Mouse (Mus musculus) adipocyte (in vitro differentiated cells): ENCODE measurements around the gene Epx.
A peak's percentile ranks its signal among the peaks of the same experiment; 100 is the strongest.
"Not testable (repeated sequence)": the region's sequence is repeated elsewhere in the genome, so short reads cannot be mapped to it uniquely, and the experiment has no call there.

Source experiments
- DNase-seq: peaks from one replicate; pipeline ENCODE4 v3.0.0-alpha.2; 2016; ENCODE audit warnings: low spot score

Epx gene

DNA sequence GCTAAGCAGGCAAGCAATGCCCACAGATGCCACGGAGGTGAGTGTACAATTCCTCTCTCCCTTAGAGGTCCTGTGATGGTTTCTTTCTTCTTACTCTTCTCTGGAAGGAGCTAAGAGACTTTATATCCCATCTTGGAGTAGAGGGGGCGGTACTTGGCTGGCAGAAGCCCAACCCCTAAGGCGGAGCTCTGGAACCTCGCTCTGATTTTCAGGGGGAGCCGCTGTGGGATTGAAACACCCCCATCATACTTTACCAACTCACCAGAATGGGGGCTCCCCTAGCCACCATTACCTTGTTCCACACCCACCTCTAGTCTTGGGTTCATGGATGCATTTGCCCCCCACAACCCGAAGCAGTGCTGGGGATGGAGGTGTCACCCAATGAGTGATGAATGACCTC, at the start of gene Epx:
Epx (minus strand) TSS at position 101 of the 400 bp plus-strand sequence.
- DNase-seq: no peak

DNA sequence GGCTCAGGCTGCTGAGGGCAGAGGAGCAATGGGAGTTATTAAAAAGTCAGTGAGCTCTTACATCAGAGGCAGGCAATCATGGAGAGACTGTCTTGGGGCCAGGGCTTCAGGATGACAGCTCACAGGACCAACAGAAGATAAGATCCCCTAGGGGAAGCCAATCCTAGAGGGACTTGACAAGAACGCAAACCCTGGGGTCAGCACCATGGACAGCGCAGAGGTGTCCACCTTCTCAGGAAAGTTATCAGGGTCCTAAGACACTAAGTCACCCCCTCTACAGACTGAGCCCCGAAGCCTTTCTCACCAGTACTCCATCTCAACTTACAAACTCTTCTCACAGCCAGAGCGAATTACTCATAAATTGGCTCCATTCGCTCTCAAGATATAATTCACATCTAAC, 45.6 kb upstream of the Epx start, which contains the start of gene Olfr464:
Olfr464 (minus strand) TSS at position 2 of the 400 bp plus-strand sequence.
- DNase-seq: no peak

DNA sequence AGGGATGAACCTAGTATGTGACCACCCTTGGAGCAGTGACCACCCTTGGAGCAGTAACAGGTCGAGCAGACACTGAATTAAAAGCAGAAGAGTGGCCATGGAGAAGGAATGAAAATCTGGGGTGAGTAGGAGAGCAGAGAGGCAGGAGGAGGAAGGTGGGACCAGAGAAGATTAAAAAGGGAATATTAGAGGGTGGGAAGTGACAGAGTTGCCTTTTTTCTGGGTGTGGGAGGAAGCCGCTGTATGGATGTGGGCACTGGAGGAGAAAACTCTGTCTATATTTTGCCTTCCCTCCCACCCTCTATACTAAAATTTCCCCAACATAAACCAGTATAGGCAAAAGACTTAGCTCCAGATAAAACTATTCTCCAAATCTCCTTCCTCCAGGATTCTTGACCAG, 45.0 kb upstream of the Epx start:
- DNase-seq: no peak

DNA sequence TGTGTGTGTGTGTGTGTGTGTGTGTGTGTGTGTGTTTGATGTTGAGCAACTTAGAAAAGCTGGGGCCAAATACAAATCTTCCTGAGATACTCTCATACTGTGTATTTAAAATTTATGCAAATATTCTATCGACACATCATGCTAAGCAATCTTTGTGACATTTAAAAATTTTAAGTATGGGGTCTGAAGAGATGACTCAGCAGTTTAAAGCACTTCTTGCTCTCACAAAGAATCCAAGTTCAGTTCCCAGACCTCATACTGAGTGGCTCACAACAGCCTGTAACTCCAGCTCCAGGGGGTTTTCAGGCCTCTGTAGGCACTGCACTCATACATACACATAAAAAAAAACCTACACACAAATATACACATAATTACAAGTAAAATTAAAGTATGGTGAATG, 40.7 kb upstream of the Epx start:
- DNase-seq: no peak

DNA sequence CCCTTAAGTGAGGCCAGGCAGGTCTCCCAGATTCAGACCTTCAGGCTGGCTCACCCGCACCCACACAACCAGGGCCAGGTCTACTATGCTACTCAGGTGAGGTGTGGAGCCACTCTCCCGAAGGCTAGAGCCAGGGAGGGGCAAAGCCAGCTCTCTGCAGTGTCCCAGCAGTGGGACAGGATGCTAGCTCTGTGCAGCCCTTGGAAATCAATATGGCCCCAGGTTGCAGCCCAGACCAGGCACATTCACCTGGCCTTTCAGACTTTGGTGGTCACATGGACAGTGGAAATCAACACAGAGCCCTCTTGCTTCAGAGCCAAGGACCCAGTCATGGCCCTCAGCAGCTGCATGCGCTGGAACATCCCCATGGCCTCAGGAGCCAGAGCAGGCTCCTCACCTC, 29.0 kb upstream of the Epx start:
- DNase-seq: no peak

DNA sequence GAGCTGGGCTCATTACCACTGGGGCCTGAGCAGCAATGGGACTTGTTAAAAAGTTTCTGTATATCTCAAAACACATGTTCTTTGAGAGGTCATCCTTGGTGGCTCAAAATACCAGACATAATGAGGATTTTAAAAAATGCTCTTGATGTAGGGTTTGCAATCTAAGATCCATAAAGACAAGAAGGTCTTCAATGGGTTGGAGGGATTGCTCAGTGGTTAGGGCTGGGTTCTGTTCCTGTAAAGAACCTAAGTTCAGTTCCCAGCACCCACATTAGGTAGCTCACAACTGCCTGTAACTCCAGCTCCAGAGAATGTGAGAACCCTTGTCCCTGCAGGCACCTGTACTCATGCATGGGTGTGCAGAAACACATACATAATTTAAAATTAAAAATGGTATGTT, 22.0 kb upstream of the Epx start, which contains the start of gene Olfr463:
Olfr463 (minus strand) TSS at position 101 of the 400 bp plus-strand sequence.
- DNase-seq: no peak

DNA sequence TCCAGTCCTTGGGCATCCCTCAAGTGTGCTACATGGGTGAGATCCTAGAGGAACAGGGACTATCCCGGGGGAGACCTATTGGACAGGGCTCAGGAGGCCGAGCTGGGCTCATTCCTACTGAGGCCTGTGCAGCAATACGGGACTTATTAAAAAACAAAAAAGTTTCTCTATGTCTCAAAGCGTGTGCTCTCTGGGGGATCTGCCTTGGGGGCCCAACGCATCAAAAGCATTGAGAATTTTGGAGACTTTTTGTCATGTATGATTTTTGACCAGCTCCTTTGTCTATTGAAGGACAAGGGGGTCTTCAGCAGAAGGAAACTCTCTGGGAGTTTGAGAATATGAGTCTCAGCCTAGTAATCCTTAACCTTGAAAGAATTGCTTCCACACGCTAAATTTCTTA, 16.8 kb upstream of the Epx start, which contains the start of gene Olfr462:
Olfr462 (minus strand) TSS at position 101 of the 400 bp plus-strand sequence.
- DNase-seq: no peak

DNA sequence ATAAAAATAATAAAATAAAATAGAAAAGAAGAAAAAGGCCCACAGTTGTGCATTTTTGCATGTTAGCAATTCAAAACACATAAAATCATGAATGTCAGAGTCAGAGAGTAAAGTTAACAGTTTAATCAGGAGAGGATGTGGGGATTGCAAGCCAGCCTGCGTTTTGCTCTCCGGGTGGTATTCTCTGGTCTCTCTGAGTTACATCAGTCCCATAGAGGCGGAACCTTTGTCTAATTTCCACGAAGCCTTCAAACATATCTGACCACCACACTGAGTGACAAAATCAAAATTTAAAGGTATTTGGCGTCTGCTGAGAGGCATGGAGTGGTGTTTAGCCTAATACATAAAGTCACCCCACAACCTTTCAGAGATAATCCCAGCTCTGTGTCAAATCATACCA, 9.5 kb upstream of the Epx start:
- DNase-seq: no peak

DNA sequence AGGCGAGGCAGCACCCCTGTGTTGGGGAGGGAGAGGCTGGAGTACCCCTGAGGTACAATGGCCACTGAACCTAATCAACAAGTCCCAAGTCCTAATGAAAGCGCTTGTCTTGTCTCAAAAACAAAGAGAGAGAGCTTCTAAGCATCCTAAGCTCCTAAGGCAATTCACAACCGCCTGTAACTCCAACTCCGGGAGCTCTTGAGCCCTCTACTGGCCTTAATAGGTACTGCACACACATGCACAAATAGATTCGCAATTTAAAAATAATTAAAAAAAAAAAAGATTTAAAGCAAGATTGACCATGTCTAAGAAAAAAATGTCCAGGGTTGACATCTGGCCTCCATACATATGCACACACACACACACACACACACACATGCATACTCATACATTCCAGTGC, 8.2 kb upstream of the Epx start:
- no peak for DNase-seq

DNA sequence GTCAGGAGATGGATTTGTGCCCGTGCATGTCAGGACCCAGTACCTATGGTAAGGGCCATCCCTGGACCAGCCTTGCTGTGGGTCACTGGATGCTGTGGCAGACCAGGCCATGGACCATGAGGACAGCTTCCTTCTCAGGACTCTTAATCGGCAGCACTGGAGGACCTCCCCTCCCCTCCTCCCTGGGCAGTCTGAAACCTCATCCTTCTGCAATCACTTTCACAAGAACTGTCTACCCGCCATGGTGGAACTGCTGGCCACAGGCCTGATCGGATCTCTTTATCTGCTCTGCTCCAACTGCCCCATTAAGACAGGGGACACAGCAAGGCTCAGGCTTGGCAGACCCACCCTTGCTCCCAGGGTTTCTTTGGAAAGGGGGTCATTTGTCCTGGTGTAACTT, 6.4 kb upstream of the Epx start:
- DNase-seq: no peak

DNA sequence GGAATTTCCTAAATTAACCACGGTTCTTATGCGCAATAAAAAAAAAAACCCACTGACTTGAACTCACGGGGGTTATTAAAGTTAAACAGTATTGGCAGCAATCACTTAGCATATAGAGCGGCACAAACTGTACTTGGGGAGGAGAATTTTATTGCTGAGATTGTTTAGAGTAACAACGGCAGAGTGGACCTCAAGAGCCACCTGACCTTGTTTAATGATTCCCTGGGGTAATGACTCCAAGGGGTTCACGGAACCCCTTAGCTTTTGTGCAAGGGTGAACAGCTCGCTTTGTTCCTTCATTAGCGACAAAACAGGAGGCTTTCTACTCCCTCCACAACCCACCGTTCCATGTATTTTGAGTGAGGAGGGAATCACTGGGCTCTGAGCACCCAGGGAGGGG, 4.5 kb upstream of the Epx start:
- no peak for DNase-seq

DNA sequence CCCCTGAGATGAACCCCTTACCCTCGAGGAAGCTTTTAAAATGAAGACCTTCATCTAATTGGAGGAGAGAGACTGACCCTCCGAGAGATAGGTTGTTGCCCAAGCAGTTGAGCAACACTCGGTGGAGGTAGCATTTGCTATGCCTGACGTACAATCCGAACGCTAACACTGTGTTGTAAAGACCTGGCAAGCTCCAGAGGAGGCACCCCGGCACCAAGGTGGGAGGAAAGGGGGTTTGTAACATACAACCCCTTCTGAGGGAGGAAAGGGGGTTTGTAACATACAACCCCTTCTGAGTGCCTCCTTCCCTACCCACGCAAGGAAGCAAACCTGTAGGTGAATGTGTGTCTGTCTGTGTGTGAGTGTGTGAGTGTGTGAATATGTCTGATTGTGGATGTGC, 3.6 kb downstream of the Epx start:
- no peak for DNase-seq

DNA sequence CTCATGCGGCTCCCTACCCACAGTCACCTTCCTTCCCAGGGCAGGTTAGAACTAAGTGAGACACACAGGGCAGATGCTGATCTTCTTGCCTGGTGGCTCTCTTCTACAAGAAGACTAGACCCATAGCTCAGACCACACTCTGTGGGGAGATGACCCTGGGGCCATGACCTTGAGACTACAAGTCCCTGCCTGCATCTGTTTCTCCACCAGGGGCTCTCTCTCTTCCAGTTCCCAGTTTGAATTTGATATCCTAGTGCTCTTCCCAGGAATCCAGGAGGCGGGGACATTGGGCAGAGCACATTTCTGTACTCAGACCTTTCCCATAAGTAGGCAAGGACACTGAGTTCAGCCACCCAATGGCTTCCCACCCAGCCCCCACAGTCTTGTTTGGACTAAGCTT, 5.2 kb downstream of the Epx start:
- no peak for DNase-seq

DNA sequence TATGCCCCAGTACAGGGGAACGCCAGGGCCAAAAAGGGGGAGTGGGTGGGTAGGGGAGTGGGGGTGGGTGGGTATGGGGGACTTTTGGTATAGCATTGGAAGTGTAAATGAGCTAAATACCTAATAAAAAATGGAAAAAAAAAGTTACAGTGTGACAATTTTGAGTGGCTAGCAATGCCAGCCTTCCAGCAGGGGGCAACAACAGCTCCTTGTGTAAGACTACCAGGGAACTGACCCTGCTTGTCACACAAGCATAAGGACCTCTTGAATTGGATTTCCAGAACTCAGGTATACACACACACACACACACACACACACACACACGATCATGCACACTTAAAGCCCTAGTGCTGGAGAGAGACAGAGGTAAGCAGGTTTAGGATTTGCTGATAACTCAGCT, 8.4 kb downstream of the Epx start:
- not testable (repeated sequence) for DNase-seq

DNA sequence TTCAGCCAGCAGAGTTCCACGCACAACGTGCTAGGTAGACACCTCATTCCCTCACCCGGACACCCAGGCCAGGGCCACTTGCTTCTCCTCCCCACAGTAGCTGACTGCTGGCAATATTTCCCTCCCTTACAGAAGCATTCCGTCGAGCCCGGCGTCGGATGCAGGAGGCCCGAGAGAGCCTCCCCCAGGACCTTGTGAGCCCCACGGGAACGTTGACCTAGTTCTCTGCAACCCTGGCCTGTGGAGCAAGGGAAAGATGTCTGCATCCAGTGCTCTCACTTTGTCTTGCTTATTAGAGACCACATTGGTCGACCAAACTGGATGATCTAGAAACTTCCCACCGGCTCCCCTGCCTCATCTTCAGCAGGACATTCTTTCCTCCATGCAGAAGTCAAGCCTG, 12.5 kb downstream of the Epx start:
- no peak for DNase-seq

DNA sequence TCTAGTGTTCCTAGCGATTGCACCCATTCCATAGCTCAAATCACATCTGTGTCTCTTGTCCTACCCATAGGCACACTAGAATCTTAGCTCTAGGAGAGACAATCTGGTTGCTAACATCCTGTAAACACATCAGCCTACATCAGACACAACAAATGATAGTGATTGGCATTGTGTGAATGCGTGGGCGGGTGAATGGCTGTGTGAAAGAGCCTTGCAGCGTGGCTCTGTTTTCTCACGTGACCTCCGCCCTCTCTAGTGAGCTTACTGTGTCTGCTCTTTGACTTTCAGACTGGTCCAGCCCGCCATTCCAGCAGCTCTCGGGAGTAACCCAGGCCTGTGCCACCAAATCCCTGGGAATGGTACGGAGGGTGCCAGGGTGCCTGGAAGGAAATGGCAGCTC, 14.9 kb downstream of the Epx start:
- no peak for DNase-seq

DNA sequence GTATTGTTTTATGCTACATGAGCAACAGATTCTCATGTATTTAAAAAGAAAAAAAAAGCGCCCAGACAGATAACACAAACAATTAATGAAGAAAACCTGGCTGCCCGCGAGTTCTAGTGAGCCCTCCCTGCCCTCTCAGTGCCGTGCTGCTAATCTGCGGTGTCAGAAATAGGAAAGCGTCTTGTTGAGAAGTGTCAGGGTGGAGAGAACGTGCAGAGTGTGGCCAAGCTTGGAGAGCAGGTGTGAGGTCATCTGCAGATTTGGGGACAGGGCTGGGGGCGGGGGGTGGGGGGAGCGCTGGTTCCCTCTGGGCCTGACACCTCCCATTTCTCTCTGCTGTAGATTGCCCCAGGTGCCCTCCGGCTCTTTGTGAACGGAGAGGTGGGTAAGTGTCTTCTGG, 16.1 kb downstream of the Epx start:
- DNase-seq: no peak

DNA sequence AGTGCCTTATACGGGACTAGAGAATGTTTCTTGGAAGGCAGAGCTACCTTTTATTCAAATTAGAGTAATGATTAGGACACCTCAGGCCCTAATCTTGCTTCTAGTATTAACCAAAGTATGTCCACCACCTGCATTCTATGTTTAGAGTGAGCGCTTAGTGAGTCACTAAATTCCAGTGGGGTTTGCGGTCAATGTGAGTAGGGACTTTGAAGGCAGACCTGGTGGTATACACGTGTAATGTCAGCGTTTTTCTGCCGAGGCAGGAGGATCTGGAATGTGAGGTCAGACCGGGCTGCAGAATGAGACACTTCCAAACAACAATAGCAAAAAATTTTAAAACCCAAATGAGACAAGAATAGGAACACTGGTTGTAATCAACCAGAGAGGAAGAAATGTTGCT, 20.8 kb downstream of the Epx start:
- no peak for DNase-seq

DNA sequence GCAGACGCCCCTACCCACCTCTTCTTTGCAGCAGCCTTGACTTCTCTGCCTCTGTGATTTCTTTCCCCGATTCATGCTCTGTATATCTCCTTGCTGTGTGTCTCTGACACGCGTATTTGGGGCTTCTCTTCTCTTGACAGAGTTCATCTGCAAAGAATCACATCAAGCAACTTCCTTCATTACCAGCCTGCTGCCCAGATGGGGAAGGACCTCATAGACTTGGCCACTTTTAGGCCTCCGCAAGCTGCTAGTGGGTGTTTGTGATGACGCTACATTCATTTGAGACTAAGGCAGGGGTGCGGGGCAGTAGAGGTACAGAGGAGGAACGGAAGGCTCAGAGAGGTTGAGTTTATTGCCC, 21.8 kb downstream of the Epx start:
- no peak for DNase-seq

DNA sequence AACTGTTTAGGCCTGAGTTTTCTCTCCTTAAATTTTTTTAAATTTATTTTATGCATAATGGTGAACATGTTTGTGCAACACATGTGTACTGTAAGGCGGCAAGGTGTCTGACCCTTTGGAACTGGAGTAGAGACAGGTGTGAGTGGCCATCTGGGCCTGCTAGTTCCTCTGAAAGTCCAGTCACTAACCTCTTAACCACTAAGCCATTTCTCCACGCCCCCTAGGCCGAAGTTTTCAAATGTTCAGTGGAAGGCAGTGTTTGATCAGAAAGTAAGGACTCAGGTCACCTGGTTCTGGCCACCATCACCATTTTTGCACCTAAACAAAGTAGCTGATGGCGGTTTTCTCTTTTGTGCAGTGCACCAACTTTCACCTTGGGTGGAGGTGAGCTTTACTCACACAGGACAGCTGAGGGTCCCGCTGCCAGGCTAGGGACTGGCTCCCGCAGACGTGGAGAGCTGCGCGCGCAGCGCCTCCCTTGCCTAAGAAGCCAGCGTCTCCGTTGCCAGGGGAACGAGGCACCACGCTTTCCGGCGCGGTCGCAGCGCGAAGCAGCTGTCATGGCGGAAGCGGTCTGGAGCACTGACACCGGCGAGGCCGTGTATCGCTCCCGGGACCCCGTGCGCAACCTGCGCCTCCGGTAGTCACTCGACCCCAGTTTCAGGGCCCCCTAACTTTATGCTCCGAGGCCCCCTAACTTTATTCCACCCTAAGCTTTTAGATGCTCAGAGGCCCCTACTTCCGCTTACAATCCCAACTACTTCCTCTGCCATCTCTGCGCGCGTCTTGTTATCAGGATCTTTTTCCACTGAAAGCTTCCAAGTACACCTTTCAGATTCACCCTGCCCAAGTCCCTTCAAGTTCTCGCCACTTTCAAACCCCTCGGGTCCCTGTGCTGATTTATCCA, 22.4 kb downstream of the Epx start, which contains the start of gene Mks1:
Mks1 (plus strand) TSS at position 526 of the 907 bp plus-strand sequence.
- DNase-seq: peak; percentile 86

DNA sequence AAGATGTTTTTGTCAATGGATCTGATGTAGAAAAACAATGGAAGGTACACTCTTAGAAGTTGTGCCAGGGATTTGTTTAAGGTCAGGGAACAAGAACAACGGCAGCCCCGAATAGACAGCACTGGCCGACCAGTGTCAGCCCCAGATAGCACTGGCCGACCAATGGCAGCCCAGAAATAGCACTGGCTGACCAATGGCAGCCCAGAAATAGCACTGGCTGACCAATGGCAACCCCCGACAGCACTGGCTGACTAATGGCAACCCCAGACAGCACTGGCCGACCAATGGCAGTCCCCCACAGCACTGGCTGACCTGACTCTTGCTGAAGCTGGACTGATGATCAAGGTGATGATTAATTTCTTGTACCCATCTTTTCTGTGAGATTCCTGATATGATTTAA, 27.5 kb downstream of the Epx start:
- DNase-seq: no peak

DNA sequence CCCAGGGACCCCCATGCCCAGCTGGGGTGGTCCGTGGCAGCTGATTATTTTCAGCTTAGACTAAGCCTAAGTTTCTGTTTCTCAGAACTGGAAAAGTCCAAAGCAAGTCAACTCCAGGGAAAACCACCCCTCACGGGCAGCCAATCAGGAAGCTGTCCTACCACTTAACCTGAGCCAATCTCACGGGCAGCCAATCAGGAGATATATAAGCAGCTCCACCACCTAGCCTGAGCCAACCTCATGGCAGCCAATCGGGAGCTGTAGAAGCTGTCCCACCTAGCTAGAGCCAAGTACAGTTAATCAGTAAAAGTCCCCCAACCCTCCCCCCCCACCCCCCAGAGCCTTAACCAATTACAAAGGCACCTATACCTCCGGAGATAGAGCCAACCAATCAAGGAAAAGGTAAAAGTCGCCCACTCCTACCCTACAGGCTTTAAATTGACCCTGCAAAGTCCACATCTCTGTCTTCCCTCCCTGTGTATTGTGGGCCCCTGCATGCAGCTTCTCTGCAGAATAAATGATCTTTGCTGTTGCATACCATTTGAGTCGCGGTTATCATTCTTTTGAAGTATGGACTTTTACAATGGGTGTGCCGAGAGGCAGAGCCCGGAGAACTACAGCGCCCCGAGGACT, 28.3 kb downstream of the Epx start:
- DNase-seq: no peak

DNA sequence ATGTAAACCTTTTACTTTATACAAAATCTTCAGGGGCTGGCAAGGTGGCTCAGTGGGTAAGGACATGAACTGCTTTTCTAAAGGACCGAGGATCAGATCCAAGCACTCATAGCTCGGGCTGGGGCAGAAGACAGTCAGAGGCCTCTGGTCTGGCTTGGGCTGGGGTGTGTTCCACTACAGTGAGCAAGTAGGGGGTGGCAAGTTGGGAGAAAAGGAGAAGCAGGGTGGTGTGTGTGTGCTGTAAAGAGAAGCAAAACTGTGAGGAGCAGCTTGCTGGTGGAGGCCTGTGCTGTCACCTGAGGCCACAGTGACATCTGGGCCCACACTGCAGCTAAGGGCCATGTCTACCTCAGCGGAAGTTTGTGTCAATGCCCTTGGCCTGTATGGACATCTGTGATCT, 33.9 kb downstream of the Epx start:
- no peak for DNase-seq
